Mouse (Mus musculus): Measurements from ENCODE around the gene Sppl2c. TPM values are rescaled to one million over a fixed set of nuclear protein-coding genes. Genes with fewer than 3 reads are reported as not detected.
A peak's percentile ranks its signal among the peaks of the same experiment; 100 is the strongest.

The Sppl2c gene
- polyA plus RNA-seq, 1 experiment, result not detected

DNA sequence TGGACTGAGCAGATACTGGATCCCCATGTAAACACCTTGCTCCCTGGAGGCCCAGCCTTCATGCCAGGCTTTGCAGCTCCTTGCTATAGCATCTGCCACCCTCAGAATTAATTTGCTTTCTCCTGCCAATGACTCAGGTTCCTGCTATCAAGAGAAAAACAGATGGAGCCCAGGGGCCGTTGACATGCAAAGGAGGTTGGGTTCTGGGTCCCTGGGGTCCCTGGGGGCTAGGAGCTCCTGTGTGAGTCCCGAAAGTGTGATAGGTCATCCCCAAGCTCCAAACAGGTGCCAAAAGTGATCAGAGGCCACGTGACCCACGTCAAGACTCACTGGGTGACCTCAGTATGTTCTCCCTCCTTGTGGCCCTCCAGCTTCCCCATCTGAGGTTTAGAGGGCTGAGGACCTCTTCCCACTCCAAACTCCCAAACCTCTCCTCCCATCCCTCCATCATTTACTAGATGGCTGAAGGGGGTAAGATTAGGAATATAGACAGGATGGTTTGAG lies 26.3 kb upstream of the Sppl2c start:
- H3K27ac ChIP-seq (ENCODE audit: insufficient read depth, low read length), result no peak overlapping the region
- H3K27me3 ChIP-seq (ENCODE audit: control insufficient read depth, insufficient read depth, low read length, poor library complexity, severe bottlenecking), result no peaks in the 10 kb centered on the region
- H3K4me3 ChIP-seq (ENCODE audit: low read depth, low read length), result no peak overlapping the region
- H3K9ac ChIP-seq (ENCODE audit: low read depth, poor library complexity, severe bottlenecking), result no peak overlapping the region
- H3K9me3 ChIP-seq (replicated peaks; ENCODE audit: control insufficient read depth, insufficient read depth, low read length, poor library complexity, severe bottlenecking), result no peaks in the 10 kb centered on the region
- no peaks in the 10 kb centered on the region for H3K36me3 ChIP-seq (ENCODE audit: control insufficient read depth, insufficient read depth, low read length, poor library complexity, severe bottlenecking)
- H3K4me1 ChIP-seq (ENCODE audit: control insufficient read depth, insufficient read depth, low read length), result no peaks in the 10 kb centered on the region
- TF ChIP-seq EP300 (IDR thresholded peaks at IDR 0.05; ENCODE audit: insufficient read depth, low read depth, low read length) (no peak), POLR2A (IDR thresholded peaks at IDR 0.05; ENCODE audit: insufficient read depth, low read length) (no peak)

GRCm38 (mm10) chr11:104161153-104161552 lies 25.0 kb upstream of the Sppl2c start:
- Histone ChIP-seq H3K4me3 (ENCODE audit: low read depth, low read length) (no peak overlapping the region), H3K27ac (ENCODE audit: insufficient read depth, low read length) (no peak overlapping the region), H3K27me3 (ENCODE audit: control insufficient read depth, insufficient read depth, low read length, poor library complexity, severe bottlenecking) (no peaks in the 10 kb centered on the region), H3K4me1 (ENCODE audit: control insufficient read depth, insufficient read depth, low read length) (no peaks in the 10 kb centered on the region), H3K36me3 (ENCODE audit: control insufficient read depth, insufficient read depth, low read length, poor library complexity, severe bottlenecking) (no peaks in the 10 kb centered on the region), H3K9ac (ENCODE audit: low read depth, poor library complexity, severe bottlenecking) (no peak overlapping the region), H3K9me3 (replicated peaks; ENCODE audit: control insufficient read depth, insufficient read depth, low read length, poor library complexity, severe bottlenecking) (no peaks in the 10 kb centered on the region)
- TF ChIP-seq CTCF (IDR thresholded peaks at IDR 0.05; ENCODE audit: low read depth, low read length) (no peak), POLR2A (IDR thresholded peaks at IDR 0.05; ENCODE audit: insufficient read depth, low read length) (no peak), EP300 (IDR thresholded peaks at IDR 0.05; ENCODE audit: insufficient read depth, low read depth, low read length) (no peak)

DNA sequence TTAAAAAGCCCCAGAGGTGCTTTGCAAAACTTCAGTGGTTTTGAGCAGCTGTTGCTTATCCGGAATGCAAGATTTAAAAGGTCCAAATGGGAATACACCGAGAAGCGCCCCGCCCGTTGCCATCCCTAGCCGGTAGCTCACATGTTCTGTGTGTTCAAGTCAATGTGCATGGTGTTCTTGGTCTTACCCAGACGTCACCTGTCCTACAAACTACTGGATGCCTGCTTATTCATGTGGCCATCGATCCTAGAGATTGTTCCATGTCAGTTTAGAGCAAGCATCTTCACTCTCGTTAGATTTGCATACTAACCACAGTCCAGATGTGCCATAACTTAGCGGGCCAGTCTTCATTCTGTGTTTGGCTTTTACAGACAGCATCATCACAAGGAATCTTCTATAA lies 21.9 kb upstream of the Sppl2c start:
- Histone ChIP-seq H3K27ac (ENCODE audit: insufficient read depth, low read length) (no peak overlapping the region), H3K4me3 (ENCODE audit: low read depth, low read length) (no peak overlapping the region), H3K4me1 (ENCODE audit: control insufficient read depth, insufficient read depth, low read length) (no peaks in the 10 kb centered on the region), H3K27me3 (ENCODE audit: control insufficient read depth, insufficient read depth, low read length, poor library complexity, severe bottlenecking) (no peaks in the 10 kb centered on the region), H3K36me3 (ENCODE audit: control insufficient read depth, insufficient read depth, low read length, poor library complexity, severe bottlenecking) (no peaks in the 10 kb centered on the region), H3K9me3 (replicated peaks; ENCODE audit: control insufficient read depth, insufficient read depth, low read length, poor library complexity, severe bottlenecking) (no peaks in the 10 kb centered on the region), H3K9ac (ENCODE audit: low read depth, poor library complexity, severe bottlenecking) (no peak overlapping the region)
- TF ChIP-seq POLR2A (IDR thresholded peaks at IDR 0.05; ENCODE audit: insufficient read depth, low read length), result no peak
- TF ChIP-seq CTCF (IDR thresholded peaks at IDR 0.05; ENCODE audit: low read depth, low read length), result no peak
- TF ChIP-seq EP300 (IDR thresholded peaks at IDR 0.05; ENCODE audit: insufficient read depth, low read depth, low read length), result no peak

- Histone ChIP-seq H3K27me3 (ENCODE audit: control insufficient read depth, insufficient read depth, low read length, poor library complexity, severe bottlenecking) (no peaks in the 10 kb centered on the region), H3K9ac (ENCODE audit: low read depth, poor library complexity, severe bottlenecking) (no peak overlapping the region), H3K36me3 (ENCODE audit: control insufficient read depth, insufficient read depth, low read length, poor library complexity, severe bottlenecking) (no peaks in the 10 kb centered on the region), H3K27ac (ENCODE audit: insufficient read depth, low read length) (no peak overlapping the region), H3K4me3 (ENCODE audit: low read depth, low read length) (no peak overlapping the region), H3K9me3 (replicated peaks; ENCODE audit: control insufficient read depth, insufficient read depth, low read length, poor library complexity, severe bottlenecking) (no peaks in the 10 kb centered on the region), H3K4me1 (ENCODE audit: control insufficient read depth, insufficient read depth, low read length) (no peaks in the 10 kb centered on the region)
- no peak for TF ChIP-seq EP300 (IDR thresholded peaks at IDR 0.05; ENCODE audit: insufficient read depth, low read depth, low read length)
- TF ChIP-seq CTCF (IDR thresholded peaks at IDR 0.05; ENCODE audit: low read depth, low read length), result peak; percentile 93
Observed at GRCm38 (mm10) chr11:104171281-104171781, 14.8 kb upstream of the Sppl2c start.

- Histone ChIP-seq H3K4me1 (ENCODE audit: control insufficient read depth, insufficient read depth, low read length) (no peaks in the 10 kb centered on the region), H3K4me3 (ENCODE audit: low read depth, low read length) (no peak overlapping the region), H3K27ac (ENCODE audit: insufficient read depth, low read length) (no peak overlapping the region), H3K36me3 (ENCODE audit: control insufficient read depth, insufficient read depth, low read length, poor library complexity, severe bottlenecking) (no peaks in the 10 kb centered on the region), H3K9me3 (replicated peaks; ENCODE audit: control insufficient read depth, insufficient read depth, low read length, poor library complexity, severe bottlenecking) (no peaks in the 10 kb centered on the region), H3K27me3 (ENCODE audit: control insufficient read depth, insufficient read depth, low read length, poor library complexity, severe bottlenecking) (no peaks in the 10 kb centered on the region), H3K9ac (ENCODE audit: low read depth, poor library complexity, severe bottlenecking) (no peak overlapping the region)
- no peak for TF ChIP-seq POLR2A (IDR thresholded peaks at IDR 0.05; ENCODE audit: insufficient read depth, low read length)
- TF ChIP-seq EP300 (IDR thresholded peaks at IDR 0.05; ENCODE audit: insufficient read depth, low read depth, low read length), result no peak
- TF ChIP-seq CTCF (IDR thresholded peaks at IDR 0.05; ENCODE audit: low read depth, low read length), result no peak
Observed at GRCm38 (mm10) chr11:104178893-104179292, 7.2 kb upstream of the Sppl2c start.

DNA sequence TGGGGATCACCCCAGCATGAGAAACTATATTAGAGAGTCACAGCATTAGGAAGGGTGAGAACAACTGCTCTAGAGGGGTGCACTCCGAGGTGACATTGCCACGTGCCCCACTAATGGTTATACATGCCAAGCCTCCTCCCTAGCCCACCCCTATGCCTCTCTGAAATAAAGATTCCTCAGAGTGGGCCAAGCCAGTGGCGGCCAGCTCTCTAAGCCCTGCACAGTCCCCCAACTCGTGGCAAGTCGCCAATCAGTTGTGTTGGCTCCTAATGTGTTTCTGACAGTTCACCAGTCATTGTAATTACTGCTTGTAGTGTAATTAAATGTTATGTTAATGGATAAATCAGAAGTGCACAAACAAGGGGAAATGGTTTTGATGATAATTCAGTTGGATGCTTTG lies 6.3 kb upstream of the Sppl2c start:
- H3K4me3 ChIP-seq (ENCODE audit: low read depth, low read length), result no peak overlapping the region
- H3K9ac ChIP-seq (ENCODE audit: low read depth, poor library complexity, severe bottlenecking), result no peak overlapping the region
- H3K27ac ChIP-seq (ENCODE audit: insufficient read depth, low read length), result no peak overlapping the region
- H3K27me3 ChIP-seq (ENCODE audit: control insufficient read depth, insufficient read depth, low read length, poor library complexity, severe bottlenecking), result no peaks in the 10 kb centered on the region
- H3K4me1 ChIP-seq (ENCODE audit: control insufficient read depth, insufficient read depth, low read length), result no peaks in the 10 kb centered on the region
- TF ChIP-seq CTCF (IDR thresholded peaks at IDR 0.05; ENCODE audit: low read depth, low read length), result no peak
- no peak for TF ChIP-seq EP300 (IDR thresholded peaks at IDR 0.05; ENCODE audit: insufficient read depth, low read depth, low read length)
- no peak for TF ChIP-seq POLR2A (IDR thresholded peaks at IDR 0.05; ENCODE audit: insufficient read depth, low read length)
- H3K36me3 ChIP-seq (ENCODE audit: control insufficient read depth, insufficient read depth, low read length, poor library complexity, severe bottlenecking), result no peaks in the 10 kb centered on the region
- H3K9me3 ChIP-seq (replicated peaks; ENCODE audit: control insufficient read depth, insufficient read depth, low read length, poor library complexity, severe bottlenecking), result no peaks in the 10 kb centered on the region
